In the genomic region with DNA sequence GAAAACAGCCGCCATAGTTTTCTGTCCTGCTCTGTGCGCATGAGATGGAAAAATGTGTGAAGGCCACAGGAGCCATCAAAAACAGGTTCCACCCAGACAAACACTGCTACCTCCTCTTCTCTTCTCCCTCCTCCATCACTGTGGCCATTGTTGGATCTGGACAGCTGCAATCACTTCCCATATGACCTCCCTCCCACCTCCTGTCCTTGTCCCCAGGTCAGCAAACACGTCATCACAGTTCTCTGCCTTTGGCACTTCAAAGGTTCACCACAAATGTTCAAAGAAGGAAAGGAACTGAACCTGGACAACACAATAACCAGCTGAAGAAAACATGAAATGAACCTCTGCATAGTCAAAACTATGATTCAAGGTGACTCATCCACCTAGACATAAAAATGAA, we compare ENCODE assay signal across 29 mouse cellular contexts.
DNase-seq lines count a peak whose midpoint lies in the region; ATAC-seq lines count a peak whose summit lies in the region.
"Had no signal": no experiment of that assay in that cellular context is flagged by ENCODE, and none has a peak within 500 bp of the region (broad histone marks: within the 10 kb centered on the region; RNA-seq: fewer than 3 reads in every experiment).

No protein-coding gene starts in this region.

- H3K27ac ChIP-seq in midbrain, embryonic 15.5 days: no peak overlapping the region
- H3K27ac ChIP-seq: embryonic facial prominence, embryonic 10.5 days; embryonic facial prominence, embryonic 13.5 days; forebrain, embryonic 12.5 days; forebrain, embryonic 15.5 days; heart, embryonic 15.5 days; hindbrain, embryonic 10.5 days; hindbrain, embryonic 13.5 days; intestine, embryonic 15.5 days had no signal

- H3K27me3 ChIP-seq in midbrain, embryonic 15.5 days (replicated peaks): no peaks in the 10 kb centered on the region
- H3K27me3 ChIP-seq: embryonic facial prominence, embryonic 13.5 days; forebrain, embryonic 12.5 days; forebrain, embryonic 15.5 days; heart, embryonic 12.5 days; heart, embryonic 15.5 days; hindbrain, embryonic 13.5 days; intestine, embryonic 15.5 days had no signal

- no peak overlapping the region for H3K4me3 ChIP-seq in midbrain, embryonic 15.5 days
- H3K4me3 ChIP-seq: embryonic facial prominence, embryonic 10.5 days; embryonic facial prominence, embryonic 13.5 days; erythroblast, embryonic 14.5 days; forebrain, embryonic 12.5 days; forebrain, embryonic 15.5 days; heart, embryonic 12.5 days; heart, embryonic 15.5 days; hindbrain, embryonic 10.5 days; hindbrain, embryonic 13.5 days; intestine, embryonic 15.5 days had no signal

- no peaks in the 10 kb centered on the region for H3K4me1 ChIP-seq in midbrain, embryonic 15.5 days
- H3K4me1 ChIP-seq: embryonic facial prominence, embryonic 10.5 days; embryonic facial prominence, embryonic 13.5 days; forebrain, embryonic 12.5 days; forebrain, embryonic 15.5 days; heart, embryonic 12.5 days; heart, embryonic 15.5 days; hindbrain, embryonic 10.5 days; hindbrain, embryonic 13.5 days; intestine, embryonic 15.5 days had no signal

- no peak for ATAC-seq in midbrain, embryonic 15.5 days (replicated peaks)
- ATAC-seq: CD4-positive, CD25-positive, alpha-beta regulatory T cell, adult 4 months; forebrain, embryonic 15.5 days; hindbrain, embryonic 16.5 days; intestine, embryonic 15.5 days had no signal

- H3K9me3 ChIP-seq in midbrain, embryonic 15.5 days: no peaks in the 10 kb centered on the region
- H3K9me3 ChIP-seq: embryonic facial prominence, embryonic 10.5 days; embryonic facial prominence, embryonic 13.5 days; forebrain, embryonic 12.5 days; forebrain, embryonic 15.5 days; heart, embryonic 12.5 days; heart, embryonic 15.5 days; hindbrain, embryonic 10.5 days; hindbrain, embryonic 13.5 days; intestine, embryonic 15.5 days had no signal

- no peak overlapping the region for H3K9ac ChIP-seq in midbrain, embryonic 15.5 days
- H3K9ac ChIP-seq: embryonic facial prominence, embryonic 13.5 days; forebrain, embryonic 12.5 days; forebrain, embryonic 15.5 days; heart, embryonic 12.5 days; heart, embryonic 15.5 days; hindbrain, embryonic 13.5 days; intestine, embryonic 15.5 days had no signal

- no peaks in the 10 kb centered on the region for H3K36me3 ChIP-seq in midbrain, embryonic 15.5 days (replicated peaks)
- H3K36me3 ChIP-seq: embryonic facial prominence, embryonic 10.5 days; embryonic facial prominence, embryonic 13.5 days; forebrain, embryonic 12.5 days; forebrain, embryonic 15.5 days; heart, embryonic 12.5 days; heart, embryonic 15.5 days; hindbrain, embryonic 10.5 days; hindbrain, embryonic 13.5 days; intestine, embryonic 15.5 days had no signal

- WGBS in midbrain, embryonic 15.5 days: 90% methylated on average over 3 of the region's 3 CpGs

- DNase-seq in 3134 (ENCODE audit: extremely low read depth, insufficient read length, low spot score) (peak; percentile 29), 3T3-L1 (ENCODE audit: low read depth, low spot score) (peak; percentile 53)
- DNase-seq in adrenal gland, adult 8-10 months: peak; percentile 67
- peak; percentile 39 to 48 for DNase-seq in adrenal gland, postnatal 36 days
- DNase-seq in right cerebral cortex, postnatal 36 days (ENCODE audit: low spot score in 2 of 2): no peak
- DNase-seq: B cell, adult 2 months; cerebellum, adult 11-12 months; cerebellum, adult 8-10 months; cerebellum, postnatal 10 days; cerebellum, postnatal 36 days; embryo, embryonic 11 days; gastrocnemius, postnatal 25 days; heart, adult 18-20 months; heart, postnatal 10 days; heart, postnatal 36 days; kidney, adult 18-20 months had no signal

- no peak overlapping the region for H3K4me2 ChIP-seq in midbrain, embryonic 15.5 days
- H3K4me2 ChIP-seq: embryonic facial prominence, embryonic 13.5 days; forebrain, embryonic 12.5 days; forebrain, embryonic 15.5 days; heart, embryonic 12.5 days; heart, embryonic 15.5 days; hindbrain, embryonic 13.5 days; intestine, embryonic 15.5 days had no signal

Comparison
In these comparisons a context has a peak if more than half of its experiments do, and no peak if none do; other contexts are left out.
1. DNase-seq: peak in 3134 (single experiment), 3T3-L1 (single experiment), adrenal gland, adult 8-10 months (single experiment) and adrenal gland, postnatal 36 days (2 of 2); none in right cerebral cortex, postnatal 36 days (0 of 2).